Mouse (Mus musculus) Muller cell, postnatal 12 days (primary cell): ENCODE measurements around the gene Meis1.

Source experiments
- DNase-seq: peaks from one replicate; pipeline ENCODE4 v3.0.0-alpha.2; 2015; ENCODE audit errors: inconsistent ontology term

Meis1 gene

GRCm38 (mm10) chr11:18830087-18830486 is 188.7 kb downstream of the Meis1 start:
- no peak for DNase-seq
